Mouse (Mus musculus) erythroblast, adult 5-6 weeks (primary cell): ENCODE results near the gene Atp5h. TPM values are rescaled to one million over a fixed set of nuclear protein-coding genes. Genes with fewer than 3 reads are reported as not detected.
"Not testable (repeated sequence)": the region's sequence is repeated elsewhere in the genome, so short reads cannot be mapped to it uniquely, and the experiment has no call there.

Experiments
- ATAC-seq: replicated peaks from 2 replicates; pipeline ENCODE4 v1.8.0; 2016; ENCODE audit warnings: moderate number of reproducible peaks, mild to moderate bottlenecking, moderate TSS enrichment, inconsistent platforms; ENCODE audit not compliant: poor library complexity, low FRiP score, severe bottlenecking
- total RNA-seq, 2 experiments: library from RNA; stranded (forward) in 1 of 2; stranded (reverse) in 1 of 2; fragments of 150-400 nt in 1 of 2; fragments of 200-764, 138-1000 nt in 1 of 2; gene quantifications; 2 replicates each; pipeline versions ENCODE4 v1.2.3 to v1.2.4; 2015 to 2017; ENCODE audit warnings: low replicate concordance in 2 of 2

Atp5h gene
- total RNA-seq (2015; ENCODE audit: low replicate concordance) (282 and 306 TPM in 2 replicates), total RNA-seq (2017; ENCODE audit: low replicate concordance) (240 and 279 TPM in 2 replicates)

- ATAC-seq: peak; percentile 96
These were observed at the start of gene Atp5h, which contains the start of gene Kctd2 for GRCm38 (mm10) chr11:115419531-115420237. Gene Atp5h, minus strand, starts transcription at chr11:115419962. Gene Kctd2, plus strand, starts transcription at chr11:115420128.

DNA sequence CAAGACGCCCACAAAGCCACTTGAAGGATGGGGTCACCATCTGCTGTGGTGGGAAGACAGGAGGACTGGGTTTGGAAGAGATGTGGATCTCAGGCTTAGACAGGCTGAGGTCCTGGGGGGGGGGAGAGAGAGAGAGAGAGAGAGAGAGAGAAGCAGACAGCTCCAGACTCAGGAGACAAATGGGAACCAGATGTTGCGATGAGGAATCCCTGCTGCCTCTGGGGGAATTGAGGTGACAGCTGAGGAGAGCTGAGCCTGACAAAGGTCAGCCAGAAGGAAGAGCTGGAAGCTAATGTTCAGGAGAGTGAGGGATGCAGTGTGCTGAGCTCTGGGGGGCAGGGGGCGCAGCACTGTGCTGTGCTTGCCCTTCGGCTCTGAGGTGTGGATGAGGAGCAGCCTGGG lies 47.5 kb upstream of the Atp5h start:
- ATAC-seq: 0 out of 2 replicates have a peak, but pooled peaks have one; percentile 3

- ATAC-seq: no peak
These were observed 45.1 kb upstream of the Atp5h start for GRCm38 (mm10) chr11:115464851-115465250.

DNA sequence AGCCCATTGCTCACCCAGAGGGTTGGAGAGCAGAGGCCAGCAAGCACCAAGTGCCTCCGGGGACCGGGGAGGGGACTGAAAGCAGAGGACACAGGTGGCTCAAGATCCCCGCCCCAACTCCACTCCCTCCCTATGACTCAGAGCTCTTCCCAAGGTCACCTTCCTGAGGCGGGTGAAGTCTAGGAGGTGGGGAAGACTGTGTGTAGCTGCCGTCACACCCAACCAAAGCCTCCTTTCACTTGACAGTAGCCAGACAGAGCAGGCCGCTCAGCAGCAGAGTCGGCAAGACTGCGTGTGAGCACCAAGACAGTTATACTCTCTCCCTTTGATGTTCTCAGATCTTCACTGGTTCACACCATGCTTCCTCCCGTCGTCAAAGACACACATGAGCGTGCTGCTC lies 43.6 kb upstream of the Atp5h start:
- ATAC-seq: no peak

DNA sequence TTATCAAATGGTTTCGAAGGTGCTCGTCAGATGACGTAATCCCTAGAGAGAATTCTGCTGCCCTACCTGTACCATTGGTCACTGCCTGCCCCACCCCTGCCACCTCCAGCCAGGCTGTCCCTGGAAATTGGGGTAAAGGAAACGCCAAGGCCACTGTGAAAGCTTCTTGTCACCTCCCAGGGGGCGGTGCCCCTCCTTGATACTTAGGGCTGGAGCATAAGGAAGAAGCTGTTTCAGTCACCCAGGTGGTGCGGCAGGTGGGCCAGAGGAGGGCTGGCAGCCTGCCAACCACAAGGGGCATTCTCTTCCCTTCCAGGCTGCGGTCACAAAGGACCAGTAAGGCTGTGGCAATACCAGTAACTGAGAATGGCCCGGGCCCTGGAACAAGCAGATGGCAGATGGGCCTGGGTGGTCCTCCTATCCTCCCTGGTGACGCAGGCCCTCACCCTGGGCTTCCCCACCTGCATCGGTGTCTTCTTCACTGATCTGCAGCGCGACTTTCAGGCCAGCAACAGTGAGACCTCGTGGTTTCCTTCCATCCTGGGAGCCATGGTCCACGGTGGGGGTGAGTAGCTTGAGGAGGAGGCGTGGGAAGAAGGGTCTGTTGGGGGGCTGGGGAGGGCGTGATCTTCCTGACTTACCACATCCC lies 42.6 kb upstream of the Atp5h start, which contains the start of gene Slc16a5:
Gene Slc16a5 (plus strand): TSS at position 232 of the 649 bp plus-strand sequence.
- no peak for ATAC-seq

- no peak for ATAC-seq
These were observed 42.1 kb upstream of the Atp5h start for GRCm38 (mm10) chr11:115461846-115462242.

DNA sequence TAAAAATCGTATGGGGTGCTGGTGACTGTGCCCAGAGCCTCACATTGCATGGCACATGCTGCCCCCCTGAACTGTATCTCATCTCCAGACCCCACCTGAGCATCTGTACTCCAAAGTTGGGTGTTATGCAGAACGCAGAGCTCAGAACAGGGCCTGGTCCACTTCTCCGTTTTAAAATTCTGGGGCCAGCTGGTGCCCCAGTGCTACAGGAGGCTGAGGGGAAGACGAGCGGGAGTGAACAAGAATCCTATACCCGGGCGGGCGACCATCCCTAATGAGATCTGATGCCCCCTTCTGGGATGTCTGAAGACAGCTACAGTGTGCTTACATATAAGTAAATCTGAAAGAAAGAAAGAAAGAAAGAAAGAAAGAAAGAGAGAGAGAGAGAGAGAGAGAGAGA lies 41.2 kb upstream of the Atp5h start:
- no peak for ATAC-seq

DNA sequence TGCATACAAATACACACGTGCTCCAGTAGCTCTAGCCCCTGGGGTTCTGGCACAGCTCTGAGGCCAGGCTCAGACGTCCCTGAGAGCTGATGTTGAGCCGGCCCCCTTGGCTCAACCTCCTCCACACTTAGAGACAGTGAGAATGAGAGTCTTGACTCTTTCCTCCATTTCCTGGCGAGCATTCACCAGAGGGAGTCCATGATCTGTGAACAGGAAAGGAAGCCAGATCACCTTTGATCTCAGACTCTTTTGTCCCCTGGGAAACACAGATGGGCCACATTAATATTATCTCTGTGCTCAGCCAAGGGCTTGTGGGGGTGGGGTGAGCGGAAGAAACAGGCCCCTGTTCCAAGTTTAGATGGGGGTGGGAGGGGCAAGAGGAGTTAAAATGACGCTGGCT lies 37.6 kb upstream of the Atp5h start:
- no peak for ATAC-seq

DNA sequence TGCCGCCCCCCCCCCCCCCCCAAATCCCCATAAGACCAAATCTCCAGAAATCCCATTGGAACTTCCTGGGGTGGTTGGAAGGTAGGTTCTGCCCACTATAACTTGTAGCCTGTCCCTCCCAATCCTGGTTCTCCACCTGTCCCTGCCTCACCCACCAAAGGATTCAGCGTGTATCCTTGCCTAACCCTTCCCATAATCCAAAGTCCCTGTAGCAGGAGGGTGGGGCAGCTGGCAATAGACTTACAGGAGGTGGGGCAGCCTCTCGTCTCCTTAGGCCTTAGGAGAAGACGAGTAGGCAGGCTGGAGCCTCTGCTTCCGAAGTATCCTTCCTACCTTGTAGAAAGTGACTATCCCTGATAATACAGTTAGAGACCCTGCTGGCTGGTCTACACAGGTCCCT lies 36.4 kb upstream of the Atp5h start:
- no peak for ATAC-seq

DNA sequence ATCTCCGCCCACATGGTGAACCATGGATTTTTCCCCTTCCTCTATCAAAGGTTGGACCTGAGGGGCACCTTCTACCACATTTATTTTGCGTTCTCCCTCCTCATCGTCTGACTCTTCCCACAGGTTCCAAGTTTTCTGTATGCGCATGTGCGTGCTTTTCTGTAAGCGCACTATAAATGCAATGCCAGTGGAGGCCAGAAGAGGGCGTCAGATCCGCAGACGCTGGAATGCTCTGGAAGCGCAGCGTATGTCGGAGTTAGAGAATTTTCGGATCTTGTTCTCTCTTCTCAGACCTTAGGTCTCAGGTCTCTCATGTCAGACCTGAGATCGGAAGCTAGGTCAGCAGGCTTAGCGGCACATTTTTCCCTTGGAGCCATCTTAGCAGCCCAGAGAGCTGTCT lies 35.9 kb upstream of the Atp5h start:
- ATAC-seq: no peak

DNA sequence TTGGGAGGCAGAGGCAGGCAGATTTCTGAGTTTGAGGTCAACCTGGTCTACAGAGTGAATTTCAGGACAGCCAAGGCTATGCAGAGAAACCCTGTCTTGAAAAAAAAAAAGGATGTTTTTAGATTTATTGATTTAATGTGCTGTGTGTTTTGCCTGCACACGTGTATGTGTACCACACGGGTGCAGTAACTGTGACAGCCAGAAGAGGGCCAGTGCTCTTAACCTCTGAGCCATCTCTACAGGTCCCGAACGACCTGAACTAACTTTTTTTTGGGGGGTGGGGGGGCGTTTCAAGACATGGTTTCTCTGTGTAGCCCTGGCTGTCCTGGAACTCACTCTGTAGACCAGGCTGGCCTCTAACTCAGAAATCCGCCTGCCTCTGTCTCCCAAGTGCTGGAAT lies 35.1 kb upstream of the Atp5h start:
- not testable (repeated sequence) for ATAC-seq

DNA sequence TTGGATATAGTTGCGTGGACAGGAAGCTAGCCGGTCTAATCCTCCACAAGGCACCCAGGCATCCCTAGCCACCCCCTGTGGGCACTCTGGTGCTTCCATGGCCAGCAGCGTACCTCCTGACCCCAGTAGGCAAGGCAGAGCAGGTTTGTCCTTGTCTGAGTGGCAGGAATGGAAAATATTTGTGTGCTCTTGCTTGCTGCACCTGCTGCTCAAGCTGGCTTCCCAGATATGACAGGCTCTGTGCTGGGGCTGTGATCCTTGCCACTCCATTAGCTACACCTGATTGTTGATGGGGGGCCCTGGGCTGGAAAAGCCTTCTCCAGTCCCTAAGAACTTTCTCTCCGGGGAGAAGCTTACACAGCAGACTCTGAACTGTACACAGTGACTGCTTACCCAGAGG lies 33.5 kb upstream of the Atp5h start:
- no peak for ATAC-seq

DNA sequence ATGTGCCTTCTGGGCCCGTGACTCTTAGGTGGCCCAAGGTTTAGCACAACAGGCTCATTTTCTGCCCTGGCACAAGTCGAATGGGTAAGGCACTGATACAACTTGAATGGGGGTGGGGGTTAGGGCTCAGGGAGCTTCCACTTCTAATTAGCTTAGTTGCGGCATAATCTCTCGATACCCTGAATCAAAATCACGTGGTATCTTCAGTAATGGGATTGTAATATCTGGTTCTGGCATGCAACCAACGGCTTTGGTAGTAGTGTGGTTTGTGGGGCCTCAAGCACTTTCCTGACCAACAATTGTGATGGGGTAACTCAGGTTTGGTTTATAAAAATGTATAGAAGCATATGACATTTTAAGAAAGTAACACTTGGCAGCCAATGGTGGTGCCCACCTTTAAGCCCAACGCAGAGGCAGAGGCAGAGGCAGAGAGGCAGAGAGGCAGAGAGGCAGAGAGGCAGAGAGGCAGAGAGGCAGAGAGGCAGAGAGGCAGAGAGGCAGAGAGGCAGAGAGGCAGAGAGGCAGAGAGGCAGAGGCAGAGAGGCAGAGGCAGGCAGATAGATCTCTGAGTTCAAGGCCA lies 32.6 kb upstream of the Atp5h start:
- no peak for ATAC-seq

DNA sequence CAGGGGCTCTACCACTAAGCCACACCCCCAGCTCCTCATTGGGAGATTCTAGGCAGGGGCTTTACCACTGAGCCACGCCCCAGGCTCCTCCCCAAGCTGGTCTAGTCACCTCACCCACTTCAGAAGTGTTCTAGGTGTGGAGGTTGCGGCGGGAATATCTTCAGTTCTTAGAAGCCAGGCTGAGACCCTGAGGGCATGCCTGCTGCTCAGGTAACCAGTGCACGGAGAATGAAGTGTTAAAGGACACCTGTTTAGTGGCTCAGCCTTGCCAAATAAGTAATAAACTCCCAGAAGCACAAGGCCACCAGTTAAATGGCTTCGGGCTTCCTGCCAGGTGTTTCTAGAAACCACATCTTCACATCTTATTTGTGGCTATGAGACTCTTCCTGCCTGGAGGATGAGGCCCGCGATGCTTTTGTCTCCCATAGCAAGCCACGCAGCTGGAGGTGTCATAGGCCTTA lies 32.0 kb upstream of the Atp5h start:
- no peak for ATAC-seq

GRCm38 (mm10) chr11:115450176-115450575 lies 30.4 kb upstream of the Atp5h start:
- ATAC-seq: no peak

GRCm38 (mm10) chr11:115448998-115449397 lies 29.2 kb upstream of the Atp5h start:
- no peak for ATAC-seq

DNA sequence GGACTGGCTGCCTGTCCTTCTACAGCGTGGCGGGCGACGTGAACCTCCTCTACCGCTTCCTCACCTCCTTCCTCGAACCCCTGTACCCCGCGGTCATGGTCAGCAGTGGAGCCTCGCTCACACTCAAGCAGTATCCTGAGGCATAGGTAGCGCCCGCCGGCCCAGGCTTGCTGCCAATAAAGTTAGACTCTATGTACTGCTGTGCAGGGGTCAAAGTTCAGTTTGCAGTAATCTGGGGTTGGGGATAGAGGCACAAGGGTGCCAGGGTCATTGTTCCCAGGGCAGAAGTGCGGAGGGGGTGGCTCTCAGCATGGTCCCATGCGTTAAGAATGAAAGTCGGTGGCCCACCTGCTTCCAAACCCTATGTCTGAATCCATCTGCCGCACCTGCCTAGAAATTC lies 28.3 kb upstream of the Atp5h start:
- ATAC-seq: no peak

DNA sequence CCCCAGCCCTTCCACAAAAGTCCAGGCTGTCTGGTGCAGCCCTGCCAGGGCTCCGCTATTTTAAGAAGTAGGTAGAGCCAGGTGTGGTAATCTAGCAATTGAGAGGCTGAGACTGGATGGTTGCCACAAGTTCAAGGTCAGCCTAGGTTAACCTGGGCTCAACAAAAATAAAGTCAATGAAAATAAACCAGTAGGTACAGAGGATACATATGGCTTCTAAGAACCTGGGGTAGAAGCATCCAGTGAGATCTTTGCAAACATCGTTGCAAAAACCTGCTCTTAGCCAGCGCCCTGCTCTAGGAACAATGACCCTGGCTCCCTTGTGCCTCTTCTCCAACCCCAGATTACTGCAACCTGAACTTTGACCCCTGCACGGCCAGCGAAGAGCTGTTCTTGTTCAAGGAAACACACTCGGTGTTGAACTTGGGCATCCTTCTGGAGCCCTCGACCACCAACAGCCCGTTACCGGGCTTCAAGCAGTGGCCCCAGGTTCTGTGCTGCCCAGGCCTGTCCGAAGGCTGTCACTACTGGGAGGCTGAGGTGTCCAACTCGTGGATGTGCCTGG lies 27.6 kb upstream of the Atp5h start:
- ATAC-seq: no peak

- no peak for ATAC-seq
These were observed 27.1 kb upstream of the Atp5h start for GRCm38 (mm10) chr11:115446906-115447305.

DNA sequence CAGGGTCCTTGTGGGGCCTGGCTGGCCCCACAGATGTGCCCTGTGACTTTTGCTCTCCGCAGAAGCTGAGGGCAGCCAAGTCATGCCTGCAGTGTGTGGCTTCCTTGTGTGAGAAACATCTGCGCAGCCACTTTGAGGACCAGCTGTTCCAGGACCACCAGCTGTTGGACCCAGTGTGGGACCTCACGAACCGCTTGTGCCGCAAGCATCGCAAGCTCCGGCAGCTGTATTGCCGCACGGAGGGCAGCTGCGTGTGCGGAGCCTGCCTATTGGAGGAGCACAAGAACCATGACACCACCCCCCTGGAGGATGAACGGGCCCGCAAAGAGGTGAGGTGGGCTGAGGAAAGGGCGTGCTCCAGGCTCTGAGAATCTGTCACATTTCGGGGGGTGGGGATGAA lies 21.7 kb upstream of the Atp5h start:
- ATAC-seq: no peak
